Mouse (Mus musculus) activated CD4-positive, CD25-positive, alpha-beta regulatory T cell, adult 4 months (primary cell): ENCODE results near the gene Tle4. TPM values are rescaled to one million over a fixed set of nuclear protein-coding genes. Genes with fewer than 3 reads are reported as not detected.

Experiments used
- ATAC-seq: one replicate; pipeline ENCODE4 v1.8.0; 2017
- polyA plus RNA-seq, 2 experiments: library from polyadenylated mRNA; unstranded; fragments of 100-300 nt; shearing (Covaris generic); gene quantifications; one replicate each; pipeline ENCODE4 v1.2.1; 2017

Tle4 gene
- polyA plus RNA-seq, 2 experiments from 2014 or later, result 12.2 to 15.3 TPM

GRCm38 (mm10) chr19:14519186-14519585 is 78.7 kb downstream of the Tle4 start:
- ATAC-seq, result no peak

- ATAC-seq, result no peak
Measured at GRCm38 (mm10) chr19:14518438-14519044, 79.3 kb downstream of the Tle4 start.

- ATAC-seq, result no peak
Measured at GRCm38 (mm10) chr19:14516420-14516819, 81.4 kb downstream of the Tle4 start.

GRCm38 (mm10) chr19:14508819-14509218 is 89.0 kb downstream of the Tle4 start:
- ATAC-seq, result no peak

GRCm38 (mm10) chr19:14507911-14508310 is 89.9 kb downstream of the Tle4 start:
- ATAC-seq, result no peak

GRCm38 (mm10) chr19:14506875-14507670 is 90.8 kb downstream of the Tle4 start:
- no peak for ATAC-seq

GRCm38 (mm10) chr19:14505885-14506548 is 91.8 kb downstream of the Tle4 start:
- ATAC-seq, result no peak

GRCm38 (mm10) chr19:14505401-14505800 is 92.5 kb downstream of the Tle4 start:
- ATAC-seq, result no peak

GRCm38 (mm10) chr19:14503862-14504261 is 94.0 kb downstream of the Tle4 start:
- ATAC-seq, result no peak

GRCm38 (mm10) chr19:14502234-14502633 is 95.6 kb downstream of the Tle4 start:
- ATAC-seq, result no peak

- ATAC-seq, result no peak
Measured at GRCm38 (mm10) chr19:14499835-14500425, 97.9 kb downstream of the Tle4 start.

- ATAC-seq, result no peak
Measured at GRCm38 (mm10) chr19:14493047-14493446, 104.8 kb downstream of the Tle4 start.

- ATAC-seq, result no peak
Measured at GRCm38 (mm10) chr19:14487180-14487579, 110.7 kb downstream of the Tle4 start.

- ATAC-seq, result no peak
Measured at GRCm38 (mm10) chr19:14485176-14485575, 112.7 kb downstream of the Tle4 start.

- ATAC-seq, result no peak
Measured at GRCm38 (mm10) chr19:14482562-14483138, 115.2 kb downstream of the Tle4 start.

- no peak for ATAC-seq
Measured at GRCm38 (mm10) chr19:14481796-14482561, 115.9 kb downstream of the Tle4 start.

GRCm38 (mm10) chr19:14479711-14480110 is 118.1 kb downstream of the Tle4 start:
- ATAC-seq, result no peak

GRCm38 (mm10) chr19:14469325-14469724 is 128.5 kb downstream of the Tle4 start:
- no peak for ATAC-seq

- ATAC-seq, result peak; percentile 70
Measured at GRCm38 (mm10) chr19:14468733-14469132, 129.1 kb downstream of the Tle4 start.

- peak; percentile 69 for ATAC-seq
Measured at GRCm38 (mm10) chr19:14466020-14466419, 131.8 kb downstream of the Tle4 start.

- no peak for ATAC-seq
Measured at GRCm38 (mm10) chr19:14463281-14464079, 134.4 kb downstream of the Tle4 start.
